Mouse (Mus musculus) heart, postnatal 4 days (tissue): ENCODE measurements at regions not wholly inside any gene's neighbourhood (a gene's known extent, or its start where the extent isn't known, plus 50 kb on each side); places are given as distances from the start of the nearest gene placed in this dataset.

ENCODE experiments used
- DNase-seq: peaks from one replicate; pipeline ENCODE4 v3.0.0; 2021

GRCm38 (mm10) chr7:70109013-70109412 lies 257.5 kb downstream of the Nr2f2 start:
- no peak for DNase-seq

- DNase-seq = no peak
Measured at GRCm38 (mm10) chr7:70105024-70105423, 261.5 kb downstream of the Nr2f2 start.

DNA sequence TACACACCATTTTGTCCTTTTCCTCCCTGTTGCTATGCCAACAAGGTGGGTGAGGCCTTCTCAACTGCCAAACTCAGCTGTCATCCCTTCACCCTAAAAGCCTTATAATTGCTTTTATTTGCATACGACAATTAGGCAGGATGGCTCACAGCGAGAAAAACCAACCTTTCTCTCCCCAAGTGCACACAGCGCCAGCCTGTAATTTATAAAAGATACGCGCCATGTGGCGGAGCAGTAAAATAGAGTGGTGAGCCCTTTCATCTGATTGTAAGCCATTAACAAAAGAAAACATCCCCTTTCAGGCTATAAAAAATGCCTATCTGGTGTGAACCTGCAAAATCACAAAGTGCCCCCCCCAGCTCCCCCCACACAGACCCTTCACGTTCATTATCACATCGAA lies 262.0 kb downstream of the Nr2f2 start:
- DNase-seq = no peak

DNA sequence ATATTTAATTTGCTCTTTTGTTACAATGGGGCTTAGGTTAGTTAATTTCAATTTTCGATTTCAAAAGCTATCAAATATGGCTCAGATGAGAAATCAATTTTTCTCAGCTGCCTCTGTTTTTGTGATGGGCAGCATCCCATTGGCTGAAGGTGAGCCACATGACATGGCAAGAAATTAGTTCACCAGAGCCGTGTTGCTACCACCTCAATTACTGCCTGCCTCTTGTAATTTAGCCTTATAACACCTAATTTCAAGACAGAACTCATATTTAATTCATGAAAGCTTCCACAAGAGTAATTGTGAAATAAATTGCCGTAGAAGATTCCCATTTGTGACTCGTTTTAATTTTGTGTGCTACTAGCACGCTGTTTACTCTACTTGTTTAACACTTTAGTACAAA lies 262.9 kb downstream of the Nr2f2 start:
- DNase-seq = no peak

GRCm38 (mm10) chr7:70099001-70099400 lies 267.5 kb downstream of the Nr2f2 start:
- no peak for DNase-seq

DNA sequence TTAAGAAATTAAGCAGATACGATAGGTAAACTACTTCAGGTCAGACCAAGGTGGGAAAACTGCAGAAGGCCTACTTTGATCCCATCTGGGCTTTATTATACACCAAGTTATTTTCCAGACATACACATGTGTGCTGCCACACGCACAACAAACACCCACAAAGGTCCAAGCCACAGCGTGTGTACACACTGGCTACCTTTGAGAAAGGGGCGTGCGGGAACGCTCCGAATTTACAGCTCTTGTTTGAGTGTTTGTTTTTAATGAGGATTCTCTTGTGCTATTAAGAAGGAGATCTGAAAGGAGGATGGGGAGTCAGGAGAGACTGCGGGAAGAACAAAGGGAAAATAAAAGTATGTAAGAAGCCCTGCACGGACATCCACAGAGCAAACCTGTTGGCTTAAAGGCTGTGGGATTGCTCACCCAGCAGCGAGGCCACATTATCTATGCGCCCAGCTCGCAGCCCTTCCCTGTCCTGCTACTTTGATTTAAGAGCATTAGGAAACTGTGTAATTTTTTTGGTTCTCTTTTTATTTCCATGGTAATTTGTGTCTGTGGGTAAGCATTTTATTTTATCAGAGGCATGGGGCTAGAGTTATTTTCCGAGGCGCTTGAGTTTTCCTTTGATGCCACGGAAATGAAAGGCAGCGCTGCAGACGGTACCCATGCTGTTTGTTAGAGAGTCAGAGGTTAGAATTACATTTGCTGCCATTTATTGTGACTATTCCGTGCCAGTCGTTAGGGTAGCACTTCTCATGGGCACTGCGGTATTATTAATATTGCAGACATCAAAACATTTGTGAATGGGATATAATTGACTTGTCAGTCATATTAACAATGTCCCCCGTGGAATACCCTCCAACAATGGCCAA lies 272.4 kb downstream of the Nr2f2 start:
- no peak for DNase-seq

DNA sequence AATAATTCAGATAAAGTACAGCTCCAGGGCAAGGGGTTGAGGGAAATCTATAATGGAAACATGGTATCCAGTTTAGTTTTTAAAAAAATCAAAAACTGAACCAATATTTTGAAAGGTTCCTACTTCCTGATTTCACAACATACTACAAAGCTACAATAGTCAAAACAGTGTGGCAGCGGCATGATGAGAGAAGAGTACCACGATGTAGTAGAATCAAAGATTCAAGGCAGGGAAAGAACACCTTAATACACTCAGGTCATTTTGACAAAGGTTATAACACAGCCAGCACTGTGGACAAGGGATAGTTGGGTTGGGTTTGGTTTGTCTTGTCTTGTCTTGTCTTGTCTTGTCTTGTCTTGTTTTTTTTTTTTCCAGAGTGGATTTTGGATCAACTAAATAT lies 274.4 kb downstream of the Nr2f2 start:
- no peak for DNase-seq

- no peak for DNase-seq
Measured at GRCm38 (mm10) chr7:70089121-70089520, 277.4 kb downstream of the Nr2f2 start.

DNA sequence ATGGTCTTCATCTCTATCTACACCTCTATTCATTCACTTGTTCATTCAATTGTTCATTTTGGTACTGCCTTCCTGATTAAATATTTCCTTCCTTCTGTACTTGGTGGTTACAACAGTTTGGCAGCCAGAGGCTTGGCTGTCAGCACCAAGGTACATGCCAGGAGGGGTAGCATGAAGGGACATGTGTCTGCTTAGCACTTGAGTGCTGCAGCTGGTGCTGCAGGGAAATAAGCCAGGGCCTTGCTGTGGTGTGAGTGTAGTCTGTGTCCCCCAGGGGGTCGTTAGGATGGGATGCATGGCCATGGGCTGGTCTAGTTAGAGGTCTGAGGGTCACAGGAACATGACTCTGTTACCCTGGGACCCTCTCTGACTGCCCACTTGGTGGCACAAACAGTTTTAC lies 296.9 kb downstream of the Nr2f2 start:
- DNase-seq = peak; percentile 21

DNA sequence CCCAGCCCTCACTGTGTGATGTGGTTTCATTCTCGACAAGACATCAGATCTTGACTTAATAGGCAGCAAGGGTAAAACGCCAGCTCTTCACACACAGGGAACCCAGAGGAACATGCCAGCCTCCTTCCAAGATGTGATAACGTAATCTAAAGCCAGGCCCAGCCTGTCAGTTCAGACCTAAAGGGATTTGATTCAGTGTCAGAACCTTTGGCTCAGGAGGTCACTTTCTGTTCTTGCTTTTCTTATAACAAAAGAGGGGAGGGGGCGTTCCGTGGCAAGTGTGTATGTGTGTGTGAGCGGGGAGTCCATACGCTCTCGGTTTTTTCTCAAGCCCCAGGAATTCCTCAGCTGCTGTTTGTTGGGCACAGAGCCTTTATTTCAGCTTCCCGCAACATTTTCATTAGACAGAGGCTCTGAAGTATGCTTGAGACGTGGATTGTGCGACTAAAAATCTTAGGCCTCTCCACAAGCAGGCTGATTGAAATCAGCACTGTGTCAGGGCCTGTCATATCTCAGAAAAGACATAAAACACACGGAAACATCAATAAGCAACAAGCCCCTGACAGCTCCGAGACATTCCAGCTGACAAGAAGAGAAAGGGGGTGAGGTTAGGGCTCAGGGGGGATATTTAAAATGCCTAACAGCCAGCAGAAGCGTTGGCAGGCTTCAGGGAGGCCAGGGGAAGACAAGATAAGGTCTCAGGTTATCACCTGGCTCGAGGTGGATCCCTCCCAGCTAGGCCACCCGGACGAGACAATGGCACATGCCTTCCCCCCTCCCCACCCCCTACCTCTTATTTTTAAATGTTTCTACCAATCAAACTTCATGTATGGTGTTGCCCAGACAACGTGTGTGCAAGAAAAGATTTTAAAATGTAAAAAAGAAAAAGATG lies 298.5 kb downstream of the Nr2f2 start:
- DNase-seq = no peak

- no peak for DNase-seq
Measured at GRCm38 (mm10) chr7:70067071-70067470, 299.5 kb downstream of the Nr2f2 start.

- DNase-seq = no peak
Measured at GRCm38 (mm10) chr7:70066448-70066847, 300.1 kb downstream of the Nr2f2 start.

GRCm38 (mm10) chr7:70065471-70066130 lies 300.9 kb downstream of the Nr2f2 start:
- peak; percentile 7 for DNase-seq

- no peak for DNase-seq
Measured at GRCm38 (mm10) chr7:70047415-70047753, 319.2 kb downstream of the Nr2f2 start.

DNA sequence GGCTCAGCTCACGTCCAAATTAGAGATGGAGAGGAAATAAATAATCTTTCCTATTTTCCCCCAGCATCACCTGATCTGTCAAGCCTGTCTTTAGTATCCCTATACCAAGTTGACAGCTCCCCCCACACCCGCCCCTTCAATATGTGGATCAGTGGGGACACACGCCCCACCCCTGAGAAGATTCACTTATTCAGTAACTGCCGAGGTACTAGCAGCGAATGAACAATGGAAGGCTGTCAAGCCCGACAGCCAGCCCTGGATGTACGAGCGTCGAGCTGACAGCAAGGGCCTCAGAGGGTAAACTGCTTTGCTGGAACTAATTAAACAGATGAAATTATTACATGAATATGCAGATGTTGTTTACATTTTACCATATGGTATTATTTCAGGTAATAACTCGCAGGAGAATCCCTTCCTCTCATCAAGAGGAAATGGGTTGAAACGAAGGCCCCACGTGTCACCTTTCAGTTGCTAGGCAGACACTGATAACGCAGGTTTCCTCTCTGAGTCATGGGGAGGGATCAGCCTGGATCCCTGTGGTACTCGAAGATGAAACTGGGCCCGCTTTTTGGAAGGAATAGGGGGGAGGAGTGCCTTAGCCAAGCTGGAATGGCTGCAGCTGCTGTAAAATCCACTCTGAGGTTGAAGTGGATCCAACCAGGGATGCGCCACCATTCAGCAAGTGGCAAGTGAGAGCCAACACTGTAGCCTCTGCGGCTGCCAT lies 319.7 kb downstream of the Nr2f2 start:
- no peak for DNase-seq

GRCm38 (mm10) chr7:70037011-70037410 lies 329.5 kb downstream of the Nr2f2 start:
- DNase-seq = no peak

GRCm38 (mm10) chr7:70032857-70033256 lies 333.7 kb downstream of the Nr2f2 start:
- no peak for DNase-seq

DNA sequence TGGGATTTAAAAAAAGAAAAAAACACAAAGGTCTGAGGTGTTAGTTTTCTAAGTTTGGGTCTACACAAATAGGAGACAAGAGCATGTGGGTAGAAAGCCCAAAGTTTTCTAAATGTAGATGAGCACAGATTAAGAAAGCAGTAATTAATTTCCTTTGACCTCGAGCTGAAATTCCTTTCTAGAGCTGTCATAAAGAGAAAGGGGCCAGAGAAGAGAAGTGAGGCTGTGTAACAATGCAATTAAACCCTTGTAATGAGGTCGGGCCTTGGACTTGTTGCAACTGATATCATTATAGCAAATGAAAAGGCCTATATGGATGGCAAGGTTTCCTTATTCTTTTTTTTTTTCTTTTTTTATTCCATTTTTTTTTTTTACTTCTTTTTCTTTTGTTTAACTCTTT lies 337.2 kb downstream of the Nr2f2 start:
- DNase-seq = no peak

DNA sequence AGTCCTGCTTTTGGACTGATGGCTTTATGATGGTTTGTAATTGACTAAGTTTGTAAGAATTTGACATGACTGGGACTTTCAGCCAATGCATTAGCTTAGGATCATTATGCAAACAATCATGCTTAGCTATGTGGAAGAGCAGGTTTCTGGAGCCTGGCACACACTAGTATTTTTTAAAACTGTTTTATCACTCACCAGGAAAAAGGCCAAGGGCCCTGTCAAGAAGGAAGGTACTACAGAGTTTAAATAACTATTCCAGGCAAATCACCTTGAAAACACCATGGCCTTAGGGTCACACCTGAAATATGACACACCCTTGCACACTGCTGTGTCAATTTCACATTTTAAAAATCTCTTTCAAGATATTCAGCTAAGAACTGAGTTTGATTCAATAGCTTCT lies 341.0 kb downstream of the Nr2f2 start:
- no peak for DNase-seq

- DNase-seq = no peak
Measured at GRCm38 (mm10) chr7:70016611-70017010, 349.9 kb downstream of the Nr2f2 start.

- no peak for DNase-seq
Measured at GRCm38 (mm10) chr7:70003200-70003986, 363.1 kb downstream of the Nr2f2 start.

GRCm38 (mm10) chr7:69998756-69999155 lies 367.8 kb downstream of the Nr2f2 start:
- no peak for DNase-seq
